Mouse (Mus musculus) bone marrow macrophage, adult 2 months (primary cell): ENCODE measurements around the gene Mr1.

Source experiments
- CTCF ChIP-seq: IDR thresholded peaks from 2 replicates; pipeline ENCODE4 v1.5.1; 2012; ENCODE audit warnings: low read depth, mild to moderate bottlenecking, low read length, moderate library complexity
- POLR2A ChIP-seq: IDR thresholded peaks from 2 replicates; pipeline ENCODE4 v1.6.1; 2012; ENCODE audit warnings: mild to moderate bottlenecking, low read depth, low read length, borderline replicate concordance

GRCm38 (mm10) chr1:155113946-155114345 lies 32.7 kb downstream of the Mr1 start:
- TF ChIP-seq CTCF: no peak
- no peak for TF ChIP-seq POLR2A
